Mouse (Mus musculus) gastrocnemius, postnatal 14 days (tissue): ENCODE measurements around the gene Pank4. TPM values are rescaled to one million over a fixed set of nuclear protein-coding genes. Genes with fewer than 3 reads are reported as not detected.

Source experiments
- total RNA-seq, 2 experiments: library from RNA; stranded (reverse); gene quantifications; 2 replicates each; pipeline ENCODE4 v1.2.3; 2021

The Pank4 gene
- total RNA-seq, 2 experiments from 2014 or later: 24.1 to 31.4 TPM

Other genes with a start within 250 kb of the Pank4 start
- gene Ttc34, start 126.7 kb upstream of the Pank4 start, total RNA-seq: not detected
- under 1 TPM; 0.49 to 0.68 TPM for gene Mmel1, start 94.5 kb upstream of the Pank4 start, total RNA-seq
- gene Fam213b, start 65.0 kb upstream of the Pank4 start, total RNA-seq: 100 to 1,000 TPM; 110 to 112 TPM
- 1 to 10 TPM; 1.4 to 1.9 TPM for gene Tnfrsf14, start 35.6 kb upstream of the Pank4 start, total RNA-seq
- gene Hes5, start 3.2 kb upstream of the Pank4 start, total RNA-seq: under 1 TPM in 1 of 2 experiments, not detected in 1; 0.16 TPM
- gene Plch2, start 92.7 kb downstream of the Pank4 start, total RNA-seq: under 1 TPM in 1 of 2 experiments, not detected in 1; 0.04 TPM
- gene Pex10, start 102.9 kb downstream of the Pank4 start, total RNA-seq: 10 to 100 TPM; 10.7 to 11.3 TPM
- 10 to 100 TPM; 48.1 to 48.8 TPM for gene Rer1, start 122.3 kb downstream of the Pank4 start, total RNA-seq
- 1 to 10 TPM; 2.3 to 2.9 TPM for gene Morn1, start 122.5 kb downstream of the Pank4 start, total RNA-seq